In genomic region chr16:4907972-4908371, GRCm38 (mm10) we compare ENCODE assay signal across 11 mouse cellular contexts. TPM values are rescaled to one million over a fixed set of nuclear protein-coding genes. Genes with fewer than 3 reads are reported as not detected.
DNase-seq lines count a peak whose midpoint lies in the region; ATAC-seq and TF ChIP-seq lines count a peak whose summit lies in the region.
"Had no signal": no experiment of that assay in that cellular context is flagged by ENCODE, and none has a peak within 500 bp of the region (broad histone marks: within the 10 kb centered on the region; RNA-seq: fewer than 3 reads in every experiment).

No protein-coding gene starts in this region.

- H3K4me2 ChIP-seq in midbrain, embryonic 14.5 days (ENCODE audit: low read length) = no peak overlapping the region
- H3K4me2 ChIP-seq: hindbrain, embryonic 12.5 days had no signal

- H3K4me3 ChIP-seq in ES-E14 (ENCODE audit: insufficient read depth in 1 of 2, low read depth in 1 of 2, low read length in 2 of 2, poor library complexity in 1 of 2, severe bottlenecking in 1 of 2) = peak overlapping the region in 1 of 2 experiments; percentile 50; a peak in 2 of 4 replicates
- no peak overlapping the region for H3K4me3 ChIP-seq in forebrain, embryonic 10.5 days
- H3K4me3 ChIP-seq in midbrain, embryonic 14.5 days (replicated peaks; ENCODE audit: low read depth, low read length) = no peak overlapping the region
- H3K4me3 ChIP-seq: hindbrain, embryonic 12.5 days had no signal

- no peaks in the 10 kb centered on the region for H3K27me3 ChIP-seq in forebrain, embryonic 10.5 days (ENCODE audit: poor library complexity, severe bottlenecking)
- no peaks in the 10 kb centered on the region for H3K27me3 ChIP-seq in midbrain, embryonic 14.5 days (ENCODE audit: control insufficient read depth, insufficient read depth, low read length)
- H3K27me3 ChIP-seq: hindbrain, embryonic 12.5 days had no signal

- peak overlapping the region; percentile 10; the same call in 1 of the 2 replicates for H3K9ac ChIP-seq in ES-E14 (ENCODE audit: insufficient read depth, low read depth, low read length, poor library complexity, severe bottlenecking)
- no peak overlapping the region for H3K9ac ChIP-seq in midbrain, embryonic 14.5 days (replicated peaks; ENCODE audit: low read length)
- H3K9ac ChIP-seq: hindbrain, embryonic 12.5 days had no signal

- in situ Hi-C loops in ES-E14 (cut with MboI; ENCODE audit: low sequenced_read_pairs in 2 of 2, unreplicated experiment in 2 of 2) = no loop called here

- H3K9me3 ChIP-seq in ES-E14 (ENCODE audit: control insufficient read depth, insufficient read depth, low read depth, low read length) = no peaks in the 10 kb centered on the region
- no peaks in the 10 kb centered on the region for H3K9me3 ChIP-seq in forebrain, embryonic 10.5 days
- H3K9me3 ChIP-seq in midbrain, embryonic 14.5 days (ENCODE audit: control insufficient read depth, low read length) = no peaks in the 10 kb centered on the region
- H3K9me3 ChIP-seq: hindbrain, embryonic 12.5 days had no signal

- intact Hi-C loops in gastrocnemius, postnatal 14 days (cut with DNase I; ENCODE audit: low total_unique reads) = no loop called here

- peaks cover 7% of the 10 kb centered on the region; the same call in 1 of the 2 replicates for H3K36me3 ChIP-seq in ES-E14 (ENCODE audit: control insufficient read depth, insufficient read depth, low read length, poor library complexity, severe bottlenecking)
- peaks cover 48% of the 10 kb centered on the region for H3K36me3 ChIP-seq in forebrain, embryonic 10.5 days (replicated peaks)
- H3K36me3 ChIP-seq in midbrain, embryonic 14.5 days (ENCODE audit: control insufficient read depth, insufficient read depth, low read length) = peaks cover 40% of the 10 kb centered on the region

- WGBS in forebrain, embryonic 10.5 days = 57% methylated on average over 5 of the region's 5 CpGs
- 45% methylated on average over 4 of the region's 5 CpGs for WGBS in midbrain, embryonic 14.5 days

- DNase-seq in CD4-positive, CD25-positive, alpha-beta regulatory T cell, adult 2 months (ENCODE audit: low read depth, low spot score) = peak; percentile 65
- no peak for DNase-seq in ES-E14 (ENCODE audit: low read depth, low spot score)
- peak; percentile 60 for DNase-seq in liver
- DNase-seq in naive thymus-derived CD4-positive, alpha-beta T cell, adult 2 months (ENCODE audit: low read depth) = peak; percentile 33
- no peak for DNase-seq in right cerebral cortex, adult 18-20 months
- DNase-seq in forebrain, embryonic 10.5 days (ENCODE audit: extremely low spot score, low spot score) = no peak
- no peak for DNase-seq in midbrain, embryonic 14.5 days
- no peak for DNase-seq in gastrocnemius, postnatal 14 days
- DNase-seq: right cerebral cortex, postnatal 25 days; thymus, postnatal 14 days had no signal

- peaks cover 2 to 7% of the 10 kb centered on the region in 2 experiments; a peak in 3 of 4 replicates for H3K4me1 ChIP-seq in ES-E14 (ENCODE audit: control insufficient read depth in 2 of 2, insufficient read depth in 2 of 2, low read length in 2 of 2, poor library complexity in 1 of 2)
- H3K4me1 ChIP-seq in forebrain, embryonic 10.5 days = no peaks in the 10 kb centered on the region; the same call in 1 of the 2 replicates
- H3K4me1 ChIP-seq in midbrain, embryonic 14.5 days (ENCODE audit: control insufficient read depth, insufficient read depth, low read length) = no peaks in the 10 kb centered on the region
- H3K4me1 ChIP-seq: hindbrain, embryonic 12.5 days had no signal

- no peak overlapping the region for H3K27ac ChIP-seq in ES-E14 (ENCODE audit: insufficient read depth, low read depth, low read length, poor library complexity, severe bottlenecking)
- H3K27ac ChIP-seq in forebrain, embryonic 10.5 days = no peak overlapping the region
- no peak overlapping the region for H3K27ac ChIP-seq in midbrain, embryonic 14.5 days (replicated peaks; ENCODE audit: low read depth, low read length)
- H3K27ac ChIP-seq: hindbrain, embryonic 12.5 days had no signal

- no peak for ATAC-seq in midbrain, embryonic 14.5 days (ENCODE audit: low FRiP score, low TSS enrichment)

TF ChIP-seq in ES-E14, 5 proteins besides CTCF, POLR2A, EP300 and RAD21:
- TF ChIP-seq HCFC1 (IDR thresholded peaks at IDR 0.05; ENCODE audit: borderline replicate concordance, insufficient read depth, low read length) (no peak), CHD2 (IDR thresholded peaks at IDR 0.05; ENCODE audit: low read depth, low read length) (no peak), ZC3H11A (IDR thresholded peaks at IDR 0.05; ENCODE audit: borderline replicate concordance, low read depth, low read length) (no peak)
TF ChIP-seq in ES-E14: peak in this region for 0.

RNA-seq across cellular contexts. Expression of gene Mgrn1, which starts 21.9 kb away (rescaled TPM):
- total RNA-seq in ES-E14 (2012; rRNA removed) = 24.0 and 25.7 TPM in 2 replicates
- polyA plus RNA-seq in forebrain, embryonic 10.5 days (2016; fragmentation: Nextera tagmentation; extraction: Ambion mirVana) = 66.2 and 66.3 TPM in 2 replicates
- 117 and 123 TPM in 2 replicates for polyA plus RNA-seq in midbrain, embryonic 14.5 days (2014; fragmentation: Nextera tagmentation; extraction: Ambion mirVana)
- total RNA-seq in gastrocnemius, postnatal 14 days (2021) = 10 to 100 TPM; 46.7 to 51.9 TPM

RNA-seq across cellular contexts. Expression of gene Ubald1, which starts 27.9 kb away (rescaled TPM):
- total RNA-seq in ES-E14 (2012; rRNA removed) = 26.7 and 41.3 TPM in 2 replicates
- 27.3 and 28.1 TPM in 2 replicates for polyA plus RNA-seq in forebrain, embryonic 10.5 days (2016; fragmentation: Nextera tagmentation; extraction: Ambion mirVana)
- 49.4 and 53.2 TPM in 2 replicates for polyA plus RNA-seq in midbrain, embryonic 14.5 days (2014; fragmentation: Nextera tagmentation; extraction: Ambion mirVana)
- 10 to 100 TPM; 25.2 to 26.1 TPM for total RNA-seq in gastrocnemius, postnatal 14 days (2021)

RNA-seq across cellular contexts. Expression of gene Nudt16l1, which starts 30.6 kb away (rescaled TPM):
- 39.6 and 40.0 TPM in 2 replicates for total RNA-seq in ES-E14 (2012; rRNA removed)
- 138 and 144 TPM in 2 replicates for polyA plus RNA-seq in forebrain, embryonic 10.5 days (2016; fragmentation: Nextera tagmentation; extraction: Ambion mirVana)
- polyA plus RNA-seq in midbrain, embryonic 14.5 days (2014; fragmentation: Nextera tagmentation; extraction: Ambion mirVana) = 116 and 122 TPM in 2 replicates
- total RNA-seq in gastrocnemius, postnatal 14 days (2021) = 10 to 100 TPM; 23.3 to 23.8 TPM

RNA-seq across cellular contexts. Expression of gene Anks3, which starts 56.0 kb away (rescaled TPM):
- total RNA-seq in ES-E14 (2012; rRNA removed) = 34.9 and 46.7 TPM in 2 replicates
- polyA plus RNA-seq in forebrain, embryonic 10.5 days (2016; fragmentation: Nextera tagmentation; extraction: Ambion mirVana) = 47.9 and 49.3 TPM in 2 replicates
- 69.8 and 70.6 TPM in 2 replicates for polyA plus RNA-seq in midbrain, embryonic 14.5 days (2014; fragmentation: Nextera tagmentation; extraction: Ambion mirVana)
- 10 to 100 TPM in 1 of 2 experiments, 1 to 10 TPM in 1; 9.9 to 10.7 TPM for total RNA-seq in gastrocnemius, postnatal 14 days (2021)

Comparison
In these comparisons a context has a peak if more than half of its experiments do, and no peak if none do; other contexts are left out.
1. DNase-seq: peak in CD4-positive, CD25-positive, alpha-beta regulatory T cell, adult 2 months (single experiment), liver (single experiment) and naive thymus-derived CD4-positive, alpha-beta T cell, adult 2 months (single experiment); none in ES-E14 (single experiment), right cerebral cortex, adult 18-20 months (single experiment), forebrain, embryonic 10.5 days (single experiment), midbrain, embryonic 14.5 days (single experiment) and gastrocnemius, postnatal 14 days (single experiment).